Mouse (Mus musculus) megakaryocyte, embryonic 14.5 days (primary cell): ENCODE measurements around the gene Tmem198.

Source experiments
- FLI1 ChIP-seq: IDR thresholded peaks from 2 replicates; pipeline ENCODE4 v1.6.1; 2012; ENCODE audit warnings: low read length, inconsistent platforms, mixed read lengths
- GATA1 ChIP-seq: IDR thresholded peaks from 3 replicates; pipeline ENCODE4 v1.6.1; 2012; ENCODE audit warnings: mixed read lengths, low read length, inconsistent platforms, borderline replicate concordance

DNA sequence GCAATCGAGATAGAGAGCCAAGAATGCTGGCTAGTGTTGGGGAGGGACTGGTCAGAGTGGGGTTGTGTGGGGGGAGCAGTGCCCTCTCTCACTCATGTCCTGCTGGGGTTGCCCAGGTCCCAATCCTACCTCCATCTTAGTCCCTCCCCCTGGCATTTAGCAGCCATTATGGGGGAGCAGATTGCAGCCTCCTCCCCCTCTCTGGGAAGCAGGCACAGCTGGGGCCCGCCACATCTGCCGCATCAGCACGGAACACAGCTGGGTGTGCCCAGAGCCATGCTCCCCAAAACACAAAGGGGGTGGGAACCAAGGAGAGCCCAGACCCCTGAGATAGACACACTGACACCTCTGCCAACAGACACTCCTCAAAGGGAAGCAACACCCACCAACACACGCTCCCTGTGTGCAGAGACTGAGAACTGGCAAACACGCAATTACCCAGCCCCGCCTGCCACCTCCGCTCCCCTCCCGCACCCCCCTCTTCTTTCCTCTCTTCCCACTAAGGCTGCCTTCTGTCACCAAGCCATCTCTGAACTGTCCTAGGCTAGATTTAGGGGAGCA lies 34.1 kb upstream of the Tmem198 start:
- TF ChIP-seq GATA1 (no peak), FLI1 (no peak)
